Mouse (Mus musculus) left cerebral cortex, postnatal 10 days (tissue): ENCODE measurements at regions not wholly inside any gene's neighbourhood (a gene's known extent, or its start where the extent isn't known, plus 50 kb on each side); places are given as distances from the start of the nearest gene placed in this dataset.
"Not testable (repeated sequence)": the region's sequence is repeated elsewhere in the genome, so short reads cannot be mapped to it uniquely, and the experiment has no call there.

Experiments used
- DNase-seq, 2 experiments: peaks; one replicate each; pipeline ENCODE4 v3.0.0; 2021 to 2022; ENCODE audit warnings: low spot score in 2 of 2, mixed read lengths in 1 of 2; ENCODE audit errors: extremely low spot score in 1 of 2
- intact Hi-C: fragments of 180-260 bp; cut with DNase I; formaldehyde crosslinking; loops from one replicate; pipeline ENCODE4 v1.15.1; 2025

GRCm38 (mm10) chr7:60733331-60733994, 593.4 kb upstream of the Snrpn start:
- intact Hi-C loops, result loop anchor here (10.0 kb wide), 1 partner anchor 109 kb away; no protein-coding TSS in a partner anchor
- peak; percentile 11 to 40 for DNase-seq

DNA sequence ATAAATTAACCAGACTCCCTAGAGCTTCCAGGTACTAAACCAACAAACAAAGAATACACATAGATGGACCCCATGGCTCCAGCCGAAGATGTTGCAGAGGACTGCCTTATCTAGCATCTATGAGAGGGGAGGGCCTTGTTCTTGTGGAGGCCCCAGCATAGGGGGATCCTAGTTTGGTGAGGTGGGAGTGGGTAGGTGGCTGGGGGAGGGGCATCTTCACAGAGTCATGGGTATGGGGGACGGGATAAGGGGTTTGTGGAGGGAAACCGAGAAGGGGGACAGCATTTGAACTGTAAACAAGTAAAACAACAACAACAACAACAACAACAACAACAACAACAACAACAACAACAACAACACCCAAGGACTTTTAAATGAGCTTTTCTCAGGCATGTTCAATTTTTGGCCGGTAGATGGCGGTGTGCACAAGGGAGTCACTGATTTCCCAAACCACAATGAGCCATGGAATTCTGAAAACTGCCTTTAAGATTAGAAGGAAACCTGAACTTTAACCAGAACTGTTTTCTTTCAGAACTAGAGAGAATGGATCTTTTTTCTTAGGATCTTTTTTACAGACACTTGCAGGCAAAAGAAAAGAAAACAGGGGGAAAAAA, 588.2 kb upstream of the Snrpn start:
- intact Hi-C loops, DNase-seq: not testable (repeated sequence)
